Mouse (Mus musculus): ENCODE results near the gene Wasf3. TPM values are rescaled to one million over a fixed set of nuclear protein-coding genes. Genes with fewer than 3 reads are reported as not detected.
"Not testable (repeated sequence)": the region's sequence is repeated elsewhere in the genome, so short reads cannot be mapped to it uniquely, and the experiment has no call there.

Gene Wasf3
- polyA plus RNA-seq, 1 experiment from 2014 or later, result 14.1 TPM

DNA sequence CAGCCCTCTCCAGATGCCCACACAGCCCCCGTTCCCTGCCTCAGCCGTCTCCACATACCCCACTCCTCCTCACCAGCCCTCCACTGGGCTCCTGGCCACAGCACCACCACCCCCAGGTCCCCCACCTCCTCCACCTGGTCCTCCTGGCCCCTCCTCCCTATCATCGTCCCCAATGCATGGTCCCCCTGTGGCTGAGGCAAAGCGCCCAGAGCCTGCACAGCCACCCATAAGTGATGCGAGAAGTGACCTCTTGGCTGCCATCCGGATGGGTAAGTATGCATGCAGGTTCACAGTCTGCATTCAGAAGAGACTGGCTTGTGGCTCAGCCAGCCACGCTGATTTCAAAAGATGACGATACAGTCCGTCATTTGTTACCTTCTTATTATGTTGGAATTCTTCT lies 83.5 kb downstream of the Wasf3 start:
- H3K36me3 ChIP-seq, result peaks cover 64% of the 10 kb centered on the region
- 95% methylated on average over 9 of the region's 9 CpGs for WGBS
- no peak for ATAC-seq (ENCODE audit: low FRiP score)

DNA sequence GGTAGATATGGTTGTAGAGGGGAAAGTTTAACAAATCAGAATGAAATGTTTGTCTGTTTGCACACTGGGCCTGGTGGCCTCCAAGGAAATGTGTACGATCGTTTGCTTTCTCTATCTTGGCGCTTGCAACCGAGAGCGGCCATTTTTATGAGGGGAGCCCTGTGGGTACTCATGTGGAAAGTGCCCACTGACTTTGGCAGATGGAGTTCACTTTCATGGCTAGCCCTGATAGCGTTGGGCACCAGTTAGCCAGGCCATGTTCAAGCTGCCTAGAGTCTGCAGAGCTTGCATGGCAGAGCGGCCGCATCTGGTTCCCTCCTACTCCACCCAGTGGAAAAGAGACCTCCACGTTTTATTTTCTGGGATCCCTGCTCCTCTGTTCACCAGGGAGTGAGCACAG lies 86.0 kb downstream of the Wasf3 start:
- 88% methylated on average over 9 of the region's 9 CpGs for WGBS
- ATAC-seq (ENCODE audit: low FRiP score), result no peak
- Histone ChIP-seq H3K36me3 (peaks cover 58% of the 10 kb centered on the region), H3K27ac (no peak overlapping the region), H3K4me3 (no peak overlapping the region), H3K4me2 (no peak overlapping the region), H3K9ac (no peak overlapping the region), H3K27me3 (no peaks in the 10 kb centered on the region), H3K4me1 (replicated peaks) (no peaks in the 10 kb centered on the region), H3K9me3 (no peaks in the 10 kb centered on the region)

More for the DNA sequence above, 83.5 kb downstream of the Wasf3 start:
- no peak overlapping the region for H3K9ac ChIP-seq
- H3K9me3 ChIP-seq, result no peaks in the 10 kb centered on the region
- no peak overlapping the region for H3K27ac ChIP-seq
- H3K27me3 ChIP-seq, result no peaks in the 10 kb centered on the region
- H3K4me2 ChIP-seq, result no peak overlapping the region
- no peaks in the 10 kb centered on the region for H3K4me1 ChIP-seq (replicated peaks)
- H3K4me3 ChIP-seq, result no peak overlapping the region

- H3K9me3 ChIP-seq, result no peaks in the 10 kb centered on the region
- H3K4me3 ChIP-seq, result no peak overlapping the region
- WGBS, result 88% methylated on average over 5 of the region's 5 CpGs
- peaks cover 53% of the 10 kb centered on the region for H3K36me3 ChIP-seq
- H3K4me2 ChIP-seq, result no peak overlapping the region
- no peak for ATAC-seq (ENCODE audit: low FRiP score)
- H3K9ac ChIP-seq, result no peak overlapping the region
- H3K27ac ChIP-seq, result no peak overlapping the region
- H3K4me1 ChIP-seq (replicated peaks), result no peaks in the 10 kb centered on the region
- no peaks in the 10 kb centered on the region for H3K27me3 ChIP-seq
These were observed 86.5 kb downstream of the Wasf3 start for GRCm38 (mm10) chr5:146471311-146471710.

DNA sequence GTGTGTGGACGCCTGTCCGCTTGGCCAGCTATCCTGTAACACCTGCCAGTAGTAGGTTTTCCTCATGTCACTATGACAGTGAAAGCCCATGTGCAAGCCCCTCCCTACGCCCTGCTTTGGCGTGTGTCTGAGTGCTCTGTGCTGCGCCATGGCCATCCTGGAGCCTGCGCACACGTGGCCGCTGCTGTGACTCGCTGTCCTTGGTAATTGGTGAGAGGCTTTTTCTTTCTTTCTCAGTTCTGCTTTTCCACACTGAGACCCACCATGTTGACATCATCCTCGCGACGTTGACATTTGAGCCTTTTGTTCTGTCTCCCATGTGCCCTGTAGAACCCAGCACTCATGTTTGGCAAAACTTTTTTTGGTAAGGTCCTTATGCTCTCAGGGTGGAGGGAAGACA lies 87.0 kb downstream of the Wasf3 start:
- Histone ChIP-seq H3K36me3 (peaks cover 48% of the 10 kb centered on the region), H3K4me1 (replicated peaks) (no peaks in the 10 kb centered on the region), H3K27ac (no peak overlapping the region), H3K4me2 (no peak overlapping the region), H3K9me3 (no peaks in the 10 kb centered on the region), H3K4me3 (no peak overlapping the region), H3K9ac (no peak overlapping the region), H3K27me3 (no peaks in the 10 kb centered on the region)
- 94% methylated on average over 12 of the region's 12 CpGs for WGBS
- ATAC-seq (ENCODE audit: low FRiP score), result no peak

DNA sequence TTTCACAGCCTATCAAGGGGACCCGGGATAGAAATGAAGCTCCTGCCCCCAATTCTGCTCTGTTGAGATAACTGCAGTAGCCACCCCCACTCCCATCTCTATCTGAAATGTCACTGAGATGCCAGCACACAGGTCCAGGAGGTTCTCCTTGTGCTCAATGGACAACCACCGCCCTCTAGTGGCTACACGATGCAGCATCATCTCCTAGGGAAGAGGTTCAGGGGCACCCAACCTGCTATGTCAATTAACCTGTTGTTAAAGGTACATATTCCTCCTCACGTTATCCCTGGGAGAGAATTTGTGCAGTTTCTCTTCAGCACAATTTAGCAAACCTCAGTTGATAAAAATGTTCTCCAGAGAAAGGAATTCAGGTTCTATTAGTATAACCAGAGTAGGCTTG lies 94.8 kb downstream of the Wasf3 start:
- H3K9ac ChIP-seq; H3K4me3 ChIP-seq; ATAC-seq (ENCODE audit: low FRiP score); H3K9me3 ChIP-seq; H3K4me2 ChIP-seq; H3K27me3 ChIP-seq; H3K27ac ChIP-seq; H3K4me1 ChIP-seq (replicated peaks); H3K36me3 ChIP-seq: not testable (repeated sequence)
- WGBS, result 8% methylated on average over 4 of the region's 4 CpGs

GRCm38 (mm10) chr5:146481665-146482064 lies 96.9 kb downstream of the Wasf3 start, which contains the start of gene Gm6408:
Gene Gm6408 (plus strand): TSS chr5:146481965.
- H3K9ac ChIP-seq; H3K36me3 ChIP-seq; H3K4me2 ChIP-seq; H3K9me3 ChIP-seq; ATAC-seq (ENCODE audit: low FRiP score); H3K4me1 ChIP-seq (replicated peaks); H3K27me3 ChIP-seq; H3K4me3 ChIP-seq; H3K27ac ChIP-seq: not testable (repeated sequence)
- WGBS, result 95% methylated on average over 3 of the region's 3 CpGs

GRCm38 (mm10) chr5:146488959-146489358 lies 104.2 kb downstream of the Wasf3 start:
- H3K27ac ChIP-seq; H3K9ac ChIP-seq; H3K36me3 ChIP-seq; H3K4me1 ChIP-seq (replicated peaks); H3K9me3 ChIP-seq; H3K4me2 ChIP-seq; H3K4me3 ChIP-seq; ATAC-seq (ENCODE audit: low FRiP score); H3K27me3 ChIP-seq: not testable (repeated sequence)
- 16% methylated on average over 3 of the region's 4 CpGs for WGBS

GRCm38 (mm10) chr5:146491063-146491462 lies 106.3 kb downstream of the Wasf3 start, which contains the start of gene Gm6370:
Gene Gm6370 (plus strand): TSS chr5:146491363.
- not testable (repeated sequence) for ATAC-seq (ENCODE audit: low FRiP score); H3K27ac ChIP-seq; H3K9ac ChIP-seq; H3K36me3 ChIP-seq; H3K4me1 ChIP-seq (replicated peaks); H3K4me2 ChIP-seq; H3K27me3 ChIP-seq; H3K9me3 ChIP-seq; H3K4me3 ChIP-seq
- WGBS, result no CpG with 5 or more reads among the region's 5 CpGs

GRCm38 (mm10) chr5:146502099-146502498 lies 117.3 kb downstream of the Wasf3 start, which contains the start of gene 4930449I24Rik:
Gene 4930449I24Rik (plus strand): TSS chr5:146502399.
- H3K4me3 ChIP-seq, result not testable (repeated sequence)

DNA sequence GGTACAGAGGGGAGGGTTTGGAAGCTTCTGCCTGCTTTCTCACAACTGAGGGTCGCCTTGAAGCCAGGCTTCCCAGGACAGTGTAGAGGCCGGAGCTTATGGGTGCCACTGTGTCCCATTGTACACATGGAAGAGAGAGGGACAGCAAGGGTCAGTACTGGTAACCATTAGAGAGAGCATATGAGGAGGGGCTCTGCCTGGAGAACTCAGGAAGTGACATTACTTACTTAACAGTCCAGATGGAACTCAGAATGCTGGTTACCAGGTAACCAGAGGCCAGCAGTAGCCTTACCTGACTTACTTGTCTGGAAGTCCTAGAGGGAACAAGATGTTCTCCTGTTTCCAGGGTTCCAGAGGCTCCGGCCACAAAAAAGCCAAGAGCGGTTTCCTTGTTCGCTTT lies 129.0 kb downstream of the Wasf3 start, which contains the start of gene Gm3402:
Gm3402 (plus strand) TSS at position 301 of the 400 bp plus-strand sequence.
- 93% methylated on average over 2 of the region's 5 CpGs for WGBS
- not testable (repeated sequence) for ATAC-seq (ENCODE audit: low FRiP score)

More at GRCm38 (mm10) chr5:146502099-146502498, 117.3 kb downstream of the Wasf3 start, which contains the start of gene 4930449I24Rik:
- H3K4me1 ChIP-seq (replicated peaks); H3K9me3 ChIP-seq; H3K27ac ChIP-seq; H3K36me3 ChIP-seq; H3K4me2 ChIP-seq; ATAC-seq (ENCODE audit: low FRiP score); H3K27me3 ChIP-seq; H3K9ac ChIP-seq: not testable (repeated sequence)
- WGBS, result no CpG with 5 or more reads among the region's 5 CpGs

More for the DNA sequence above, 129.0 kb downstream of the Wasf3 start, which contains the start of gene Gm3402:
- not testable (repeated sequence) for H3K4me1 ChIP-seq (replicated peaks); H3K9me3 ChIP-seq; H3K9ac ChIP-seq; H3K27me3 ChIP-seq; H3K27ac ChIP-seq; H3K4me3 ChIP-seq; H3K36me3 ChIP-seq; H3K4me2 ChIP-seq

Other genes starting within 250 kb of the Wasf3 start
- not detected in 2 replicates for gene Gm5565, start 224.4 kb upstream of the Wasf3 start, polyA plus RNA-seq (2015; fragmentation: Nextera tagmentation; extraction: Ambion mirVana)
- not detected in 2 replicates for gene Gm6309, start 214.3 kb upstream of the Wasf3 start, polyA plus RNA-seq (2015; fragmentation: Nextera tagmentation; extraction: Ambion mirVana)
- not detected in 2 replicates for gene 1700001J03Rik, start 199.7 kb upstream of the Wasf3 start, polyA plus RNA-seq (2015; fragmentation: Nextera tagmentation; extraction: Ambion mirVana)
- gene Rnf6, start 163.4 kb upstream of the Wasf3 start, polyA plus RNA-seq (2015; fragmentation: Nextera tagmentation; extraction: Ambion mirVana), result 25.2 and 26.6 TPM in 2 replicates
- 17.5 and 20.1 TPM in 2 replicates for gene Cdk8, start 153.8 kb upstream of the Wasf3 start, polyA plus RNA-seq (2015; fragmentation: Nextera tagmentation; extraction: Ambion mirVana)
- gene Gm6408, start 97.0 kb downstream of the Wasf3 start, polyA plus RNA-seq (2015; fragmentation: Nextera tagmentation; extraction: Ambion mirVana), result not detected in 2 replicates
- gene Gm6370, start 106.4 kb downstream of the Wasf3 start, polyA plus RNA-seq (2015; fragmentation: Nextera tagmentation; extraction: Ambion mirVana), result not detected in 2 replicates
- gene 4930449I24Rik, start 117.4 kb downstream of the Wasf3 start, polyA plus RNA-seq (2015; fragmentation: Nextera tagmentation; extraction: Ambion mirVana), result not detected in 2 replicates
- gene Gm3402, start 129.1 kb downstream of the Wasf3 start, polyA plus RNA-seq (2015; fragmentation: Nextera tagmentation; extraction: Ambion mirVana), result not detected in 2 replicates
- gene Gm3404, start 140.8 kb downstream of the Wasf3 start, polyA plus RNA-seq (2015; fragmentation: Nextera tagmentation; extraction: Ambion mirVana), result not detected in 2 replicates
- gene Gm3409, start 152.7 kb downstream of the Wasf3 start, polyA plus RNA-seq (2015; fragmentation: Nextera tagmentation; extraction: Ambion mirVana), result not detected in 2 replicates
- gene Gm3415, start 171.2 kb downstream of the Wasf3 start, polyA plus RNA-seq (2015; fragmentation: Nextera tagmentation; extraction: Ambion mirVana), result not detected in 2 replicates
- 8.8 and 9.6 TPM in 2 replicates for gene Gpr12, start 200.3 kb downstream of the Wasf3 start, polyA plus RNA-seq (2015; fragmentation: Nextera tagmentation; extraction: Ambion mirVana)